Mouse (Mus musculus) neutrophil, adult 83 days (primary cell): ENCODE data around the gene Ncstn. TPM values are rescaled to one million over a fixed set of nuclear protein-coding genes. Genes with fewer than 3 reads are reported as not detected.

Source experiments
- total RNA-seq, 2 experiments: library from RNA; stranded (reverse); gene quantifications; one replicate each; pipeline ENCODE4 v1.2.4; 2023

Gene Ncstn
- 10 to 100 TPM; 82.2 to 85.8 TPM for total RNA-seq

GRCm38 (mm10) chr1:172082101-172082898 is at the start of gene Ncstn, which contains the start of gene Copa:
Gene Ncstn (minus strand): TSS chr1:172082795.
Gene Copa (plus strand): TSS chr1:172082529.

GRCm38 (mm10) chr1:172126376-172127347 is 44.1 kb upstream of the Ncstn start, which contains the start of gene Pex19:
Gene Pex19 (plus strand): TSS chr1:172126755.

GRCm38 (mm10) chr1:172057491-172057921 is 25.1 kb downstream of the Ncstn start, which contains the start of gene Nhlh1:
Gene Nhlh1 (minus strand): TSS chr1:172057573.

GRCm38 (mm10) chr1:172028394-172029275 is 54.0 kb downstream of the Ncstn start, which contains the start of gene Vangl2:
Gene Vangl2 (minus strand): TSS chr1:172028444.

Other genes starting within 250 kb of the Ncstn start
- gene Cd84, start 243.1 kb downstream of the Ncstn start, total RNA-seq: 100 to 1,000 TPM; 235 to 268 TPM
- 10 to 100 TPM; 20.3 to 26.5 TPM for gene Gm10521, start 187.1 kb downstream of the Ncstn start, total RNA-seq
- 1 to 10 TPM; 1.9 to 2.5 TPM for gene Slamf6, start 165.3 kb downstream of the Ncstn start, total RNA-seq
- 1 to 10 TPM; 1.5 to 2.1 TPM for gene Vangl2, start 54.4 kb downstream of the Ncstn start, total RNA-seq
- gene Nhlh1, start 25.2 kb downstream of the Ncstn start, total RNA-seq: not detected
- 100 to 1,000 TPM; 112 to 123 TPM for gene Copa, start 266 bp downstream of the Ncstn start, total RNA-seq
- gene Pex19, start 44.0 kb upstream of the Ncstn start, total RNA-seq: 10 to 100 TPM; 29.5 to 34.0 TPM
- gene Dcaf8, start 65.3 kb upstream of the Ncstn start, total RNA-seq: 10 to 100 TPM; 48.5 to 55.6 TPM
- 1 to 10 TPM; 6.4 to 6.6 TPM for gene Pea15a, start 124.0 kb upstream of the Ncstn start, total RNA-seq
- not detected for gene Casq1, start 137.1 kb upstream of the Ncstn start, total RNA-seq
- gene Atp1a4, start 175.6 kb upstream of the Ncstn start, total RNA-seq: not detected
- 10 to 100 TPM; 23.1 to 24.0 TPM for gene Igsf8, start 178.8 kb upstream of the Ncstn start, total RNA-seq
- not detected for gene Atp1a2, start 215.3 kb upstream of the Ncstn start, total RNA-seq
- gene Kcnj9, start 246.5 kb upstream of the Ncstn start, total RNA-seq: not detected